Mouse (Mus musculus) heart, embryonic 10.5 days (tissue): ENCODE data around the gene Efl1. TPM values are rescaled to one million over a fixed set of nuclear protein-coding genes. Genes with fewer than 3 reads are reported as not detected.

ENCODE experiments used
- DNase-seq: peaks from one replicate; pipeline ENCODE4 v3.0.0-alpha.2; 2017; ENCODE audit warnings: low spot score
- H3K27ac ChIP-seq: fragments of 300-500 bp; sonication (generic); 2 replicates; pipeline ENCODE4 v1.5.1; 2016; ENCODE audit warnings: mild to moderate bottlenecking
- H3K27me3 ChIP-seq: fragments of 300-500 bp; sonication (generic); 2 replicates; pipeline ENCODE4 v1.6.1; 2016; ENCODE audit warnings: mild to moderate bottlenecking; ENCODE audit not compliant: poor library complexity, insufficient read depth, severe bottlenecking
- H3K36me3 ChIP-seq: fragments of 300-500 bp; sonication (generic); 2 replicates; pipeline ENCODE4 v1.6.1; 2016; ENCODE audit warnings: mild to moderate bottlenecking, moderate library complexity
- H3K4me1 ChIP-seq: fragments of 300-500 bp; sonication (generic); 2 replicates; pipeline ENCODE4 v1.6.1; 2016; ENCODE audit warnings: mild to moderate bottlenecking
- H3K4me3 ChIP-seq: fragments of 300-500 bp; sonication (generic); 2 replicates; pipeline ENCODE4 v1.5.1; 2016; ENCODE audit warnings: mild to moderate bottlenecking, moderate library complexity
- H3K9me3 ChIP-seq: fragments of 300-500 bp; sonication (generic); 2 replicates; pipeline ENCODE4 v1.6.1; 2016; ENCODE audit warnings: mild to moderate bottlenecking, moderate library complexity
- WGBS: fragments of 180-500 bp; shearing (Covaris S2); methylation state at CpG from one replicate; pipeline ENCODE4 v1.1.7; 2016; 5-methylcytosine and 5-hydroxymethylcytosine counted together
- polyA plus RNA-seq: library from polyadenylated mRNA; unstranded; fragments of >200 nt; fragmentation: Nextera tagmentation; extraction: Ambion mirVana; gene quantifications from 2 replicates; pipeline ENCODE4 v1.2.1, GENCODE M21; 2016

The Efl1 gene
- polyA plus RNA-seq, 1 experiment from 2014 or later: 18.5 TPM

DNA sequence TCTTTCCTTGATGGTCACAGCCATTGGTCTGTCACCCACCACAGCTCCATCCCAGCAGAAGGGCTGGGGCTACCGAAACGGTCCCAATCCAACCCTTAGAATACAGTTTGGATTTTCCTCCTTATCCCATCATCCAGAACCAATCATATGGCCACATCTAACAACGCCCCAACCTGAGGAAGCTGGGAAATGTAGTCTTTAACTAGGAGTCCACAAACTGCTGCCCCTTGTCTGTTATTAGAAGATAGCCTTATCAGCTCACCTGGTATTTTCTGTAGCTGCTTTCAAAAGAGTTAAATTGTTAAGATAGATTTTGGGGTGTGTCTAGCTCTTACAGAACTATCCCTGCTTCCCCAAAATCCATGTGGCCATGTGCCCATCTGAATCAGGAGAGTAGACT lies 126.7 kb downstream of the Efl1 start:
- H3K27me3 ChIP-seq: no peaks in the 10 kb centered on the region
- 0 out of 2 replicates have a peak, but pooled peaks cover 13% of the 10 kb centered on the region for H3K36me3 ChIP-seq
- H3K4me1 ChIP-seq: peaks cover 10% of the 10 kb centered on the region
- peak; percentile 20 for DNase-seq
- no peak overlapping the region for H3K27ac ChIP-seq
- peaks cover 4% of the 10 kb centered on the region for H3K9me3 ChIP-seq
- no peak overlapping the region for H3K4me3 ChIP-seq
- WGBS: 90% methylated on average over 3 of the region's 3 CpGs

GRCm38 (mm10) chr7:82783071-82783470 lies 134.7 kb downstream of the Efl1 start:
- H3K9me3 ChIP-seq: no peaks in the 10 kb centered on the region
- no peaks in the 10 kb centered on the region for H3K27me3 ChIP-seq
- peak; percentile 27 for DNase-seq
- H3K27ac ChIP-seq: no peak overlapping the region
- no peak overlapping the region for H3K4me3 ChIP-seq
- H3K4me1 ChIP-seq: peaks cover 7% of the 10 kb centered on the region; the same call in 1 of the 2 replicates
- 78% methylated on average over 2 of the region's 2 CpGs for WGBS
- 0 out of 2 replicates have a peak, but pooled peaks cover 4% of the 10 kb centered on the region for H3K36me3 ChIP-seq

DNA sequence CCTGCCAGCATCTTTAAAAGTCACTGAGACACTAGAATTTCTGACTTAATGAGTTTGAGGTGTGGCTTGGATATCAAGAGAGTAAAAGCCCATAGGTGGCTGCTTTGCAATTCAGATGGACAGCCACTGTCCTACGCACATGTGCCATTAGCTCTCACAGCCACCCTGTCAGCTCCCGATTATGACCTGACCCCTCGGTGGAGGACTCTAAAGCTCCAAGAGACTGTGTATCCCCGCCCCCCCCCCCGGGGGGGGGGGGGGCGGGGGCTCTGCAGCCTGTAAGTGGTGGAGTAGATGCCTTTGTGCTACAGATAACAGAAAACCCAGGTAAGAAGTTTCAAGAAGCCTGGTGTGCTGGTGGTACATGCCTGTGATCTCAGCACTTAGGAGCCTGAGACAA lies 135.3 kb downstream of the Efl1 start:
- no peaks in the 10 kb centered on the region for H3K27me3 ChIP-seq
- no peaks in the 10 kb centered on the region for H3K9me3 ChIP-seq
- H3K4me3 ChIP-seq: no peak overlapping the region
- no peak overlapping the region for H3K27ac ChIP-seq
- 51% methylated on average over 5 of the region's 6 CpGs for WGBS
- H3K4me1 ChIP-seq: peaks cover 14% of the 10 kb centered on the region; the same call in 1 of the 2 replicates
- no peak for DNase-seq
- H3K36me3 ChIP-seq: 0 out of 2 replicates have a peak, but pooled peaks cover 4% of the 10 kb centered on the region

DNA sequence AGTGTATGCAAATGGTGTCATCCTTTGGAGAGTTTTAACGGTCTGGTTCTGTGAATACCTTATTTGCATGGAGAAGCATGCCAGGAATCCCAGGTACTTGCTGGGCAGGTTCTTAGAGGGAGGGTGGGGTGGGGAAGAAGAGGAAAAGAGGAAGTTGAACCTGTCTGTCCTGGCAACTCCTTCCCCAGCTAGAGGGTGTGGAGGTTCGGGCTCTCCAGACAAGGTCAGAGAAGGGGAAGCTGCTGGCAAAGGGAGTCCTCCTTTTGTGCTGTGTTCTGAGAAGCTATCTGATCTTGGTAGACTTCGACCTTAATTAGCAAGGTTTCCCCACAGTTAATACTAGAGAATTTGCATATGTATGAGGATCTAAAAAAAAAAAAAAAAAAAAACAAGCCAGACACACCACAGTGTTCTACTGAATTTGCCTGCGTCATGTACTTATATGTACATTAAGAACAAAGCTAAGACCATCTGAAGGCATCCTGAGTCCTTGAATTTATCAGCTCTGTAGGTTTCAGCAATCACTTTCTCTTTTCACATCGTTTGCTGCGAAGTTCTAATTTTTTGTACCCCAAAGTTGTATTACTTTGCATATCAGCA lies 137.0 kb downstream of the Efl1 start:
- 65% methylated on average over 6 of the region's 6 CpGs for WGBS
- no peak overlapping the region for H3K27ac ChIP-seq

DNA sequence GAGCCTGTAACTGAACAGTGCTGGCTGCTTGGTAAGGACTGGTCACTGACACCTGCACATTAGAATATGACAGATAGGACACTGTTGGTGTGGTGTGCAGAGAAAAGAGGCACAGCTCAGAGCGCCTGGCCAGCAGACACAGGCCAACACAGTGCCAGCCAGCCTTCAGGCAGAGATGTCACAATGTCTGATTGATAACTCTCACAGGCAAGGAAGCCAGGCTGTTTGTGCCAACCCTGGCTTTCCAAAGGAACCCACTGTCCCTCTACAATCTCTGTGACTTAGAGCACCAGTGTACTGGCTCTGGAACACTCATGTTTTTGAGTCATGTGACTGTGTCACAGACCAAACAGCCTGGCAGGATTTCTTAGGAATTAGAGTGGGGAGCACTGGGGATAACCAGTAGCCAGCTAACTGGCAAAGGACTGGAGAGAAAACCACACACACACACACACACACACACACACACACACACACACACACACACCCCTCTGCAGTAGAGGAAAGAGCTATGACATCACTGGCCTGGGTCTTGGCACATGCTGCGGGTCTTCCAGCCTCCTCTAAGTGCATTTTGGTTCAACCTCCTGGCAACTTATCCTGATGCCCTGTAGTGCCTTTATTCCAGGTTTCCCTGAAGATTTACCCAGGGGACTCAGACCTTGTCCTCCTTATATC lies 137.7 kb downstream of the Efl1 start:
- Histone ChIP-seq H3K9me3 (no peaks in the 10 kb centered on the region), H3K27me3 (no peaks in the 10 kb centered on the region), H3K4me3 (no peak overlapping the region), H3K27ac (peak overlapping the region; percentile 22; the same call in 1 of the 2 replicates), H3K4me1 (peaks cover 15% of the 10 kb centered on the region; the same call in 1 of the 2 replicates), H3K36me3 (no peaks in the 10 kb centered on the region)
- 77% methylated on average over 2 of the region's 2 CpGs for WGBS
- DNase-seq: no peak

More for the DNA sequence above, 137.0 kb downstream of the Efl1 start:
- Histone ChIP-seq H3K27me3 (no peaks in the 10 kb centered on the region), H3K36me3 (no peaks in the 10 kb centered on the region), H3K4me1 (peaks cover 15% of the 10 kb centered on the region; the same call in 1 of the 2 replicates), H3K9me3 (no peaks in the 10 kb centered on the region), H3K4me3 (no peak overlapping the region)
- no peak for DNase-seq

- H3K27ac ChIP-seq: no peak overlapping the region
Observed at GRCm38 (mm10) chr7:82792644-82793043, 144.2 kb downstream of the Efl1 start.

DNA sequence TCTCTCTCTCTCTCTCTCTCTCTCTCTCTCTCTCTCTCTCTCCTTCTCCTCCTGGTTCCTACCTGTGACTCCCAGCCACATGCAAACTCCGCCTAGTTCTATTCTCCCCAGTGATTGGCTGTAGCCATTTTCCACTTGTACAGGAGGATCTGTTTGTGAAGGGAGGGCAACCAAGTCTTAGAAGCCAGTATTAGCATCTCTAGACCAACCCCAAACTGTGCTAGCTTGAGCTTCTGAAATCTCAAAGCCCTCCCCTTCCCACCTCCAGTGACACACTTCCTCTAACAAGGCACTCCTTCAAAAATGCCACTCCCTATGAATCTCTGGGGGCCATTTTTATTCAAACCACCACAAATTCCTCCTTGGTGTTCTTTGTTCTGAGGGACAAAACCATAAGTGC lies 144.7 kb downstream of the Efl1 start:
- no peak for DNase-seq
- H3K4me3 ChIP-seq: no peak overlapping the region
- H3K9me3 ChIP-seq: no peaks in the 10 kb centered on the region
- 67% methylated on average over 1 of the region's 1 CpGs for WGBS
- H3K27ac ChIP-seq: no peak overlapping the region
- H3K4me1 ChIP-seq: peaks cover 22% of the 10 kb centered on the region
- H3K36me3 ChIP-seq: no peaks in the 10 kb centered on the region
- H3K27me3 ChIP-seq: no peaks in the 10 kb centered on the region

More at GRCm38 (mm10) chr7:82792644-82793043, 144.2 kb downstream of the Efl1 start:
- H3K9me3 ChIP-seq: no peaks in the 10 kb centered on the region
- peaks cover 23% of the 10 kb centered on the region for H3K4me1 ChIP-seq
- 50% methylated on average over 2 of the region's 2 CpGs for WGBS
- DNase-seq: no peak
- H3K36me3 ChIP-seq: no peaks in the 10 kb centered on the region
- H3K4me3 ChIP-seq: no peak overlapping the region
- H3K27me3 ChIP-seq: no peaks in the 10 kb centered on the region

- Histone ChIP-seq H3K36me3 (no peaks in the 10 kb centered on the region), H3K9me3 (no peaks in the 10 kb centered on the region), H3K4me3 (no peak overlapping the region), H3K27me3 (no peaks in the 10 kb centered on the region), H3K27ac (no peak overlapping the region), H3K4me1 (peaks cover 15% of the 10 kb centered on the region)
- 29% methylated on average over 1 of the region's 1 CpGs for WGBS
- no peak for DNase-seq
Observed at GRCm38 (mm10) chr7:82794542-82794941, 146.1 kb downstream of the Efl1 start.

DNA sequence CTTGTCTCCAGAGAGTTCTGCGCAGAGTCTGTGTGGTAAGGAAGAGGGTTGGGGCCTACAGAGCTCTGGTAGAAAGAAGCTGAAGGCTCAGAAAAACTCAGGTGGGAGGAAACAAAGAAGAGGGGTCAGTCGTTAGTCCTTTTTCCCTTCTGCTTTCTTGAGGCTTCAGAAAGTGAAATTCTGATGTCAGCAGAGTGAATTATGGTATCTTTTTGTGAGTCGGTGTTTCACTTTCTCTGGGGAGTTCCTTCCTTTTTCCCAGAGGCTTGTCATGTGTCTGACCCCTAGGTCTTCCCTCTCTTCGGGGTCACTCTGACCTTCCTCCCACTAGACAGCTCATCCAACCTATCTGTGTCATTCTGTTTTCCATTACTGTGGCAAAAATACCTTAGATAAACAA lies 153.8 kb downstream of the Efl1 start:
- Histone ChIP-seq H3K36me3 (no peaks in the 10 kb centered on the region), H3K4me1 (no peaks in the 10 kb centered on the region), H3K4me3 (no peak overlapping the region), H3K27me3 (no peaks in the 10 kb centered on the region), H3K27ac (no peak overlapping the region), H3K9me3 (no peaks in the 10 kb centered on the region)
- DNase-seq: no peak
- 72% methylated on average over 4 of the region's 4 CpGs for WGBS

DNA sequence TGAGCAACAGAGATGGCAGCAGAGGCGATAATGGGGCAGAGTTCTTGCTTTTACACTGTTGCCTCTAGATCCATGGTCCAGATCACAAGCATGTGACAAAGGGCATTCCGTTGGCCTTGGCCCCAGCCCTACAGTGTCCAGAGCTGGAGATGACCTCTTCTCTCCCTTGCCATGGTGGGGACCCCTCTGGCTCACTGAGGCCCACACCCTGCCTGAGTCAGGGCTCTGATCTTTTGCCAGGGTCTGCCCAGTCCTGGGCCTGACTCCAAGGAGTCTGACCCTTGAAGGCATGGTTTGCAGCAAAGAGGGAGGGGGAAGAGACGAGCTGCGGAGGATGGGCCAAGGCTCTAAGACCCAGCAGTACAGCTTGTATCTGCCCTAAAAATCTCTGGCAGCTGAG lies 159.8 kb downstream of the Efl1 start:
- DNase-seq: no peak
- WGBS: 82% methylated on average over 4 of the region's 4 CpGs
- H3K36me3 ChIP-seq: no peaks in the 10 kb centered on the region

GRCm38 (mm10) chr7:82809126-82809525 lies 160.7 kb downstream of the Efl1 start:
- H3K9me3 ChIP-seq: no peaks in the 10 kb centered on the region
- no peak overlapping the region for H3K4me3 ChIP-seq
- DNase-seq: no peak
- H3K4me1 ChIP-seq: peaks cover 10% of the 10 kb centered on the region
- no peak overlapping the region for H3K27ac ChIP-seq
- peaks cover 6% of the 10 kb centered on the region; the same call in 1 of the 2 replicates for H3K27me3 ChIP-seq
- no peaks in the 10 kb centered on the region for H3K36me3 ChIP-seq
- 54% methylated on average over 5 of the region's 5 CpGs for WGBS

More for the DNA sequence above, 159.8 kb downstream of the Efl1 start:
- H3K4me1 ChIP-seq: peaks cover 10% of the 10 kb centered on the region
- H3K27ac ChIP-seq: no peak overlapping the region
- no peaks in the 10 kb centered on the region for H3K9me3 ChIP-seq
- H3K27me3 ChIP-seq: peaks cover 6% of the 10 kb centered on the region; the same call in 1 of the 2 replicates
- no peak overlapping the region for H3K4me3 ChIP-seq

DNA sequence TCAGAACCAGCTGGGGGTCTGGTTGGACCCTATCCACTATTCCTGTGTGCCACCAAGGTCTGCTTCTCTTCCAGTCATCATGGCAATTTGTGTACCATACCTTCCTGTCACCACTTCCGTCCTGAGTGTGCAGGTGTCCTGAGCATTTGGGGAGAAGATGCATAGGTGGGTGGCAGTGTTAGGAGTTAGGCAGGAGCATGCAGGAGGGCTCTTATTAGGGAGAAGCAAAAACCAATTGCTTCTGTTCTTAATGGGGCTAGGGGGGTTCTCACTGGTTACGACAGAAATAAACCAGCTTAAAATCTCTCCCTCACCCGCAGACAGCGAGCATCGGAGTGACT lies 162.4 kb downstream of the Efl1 start:
- H3K27me3 ChIP-seq: peaks cover 6% of the 10 kb centered on the region; the same call in 1 of the 2 replicates
- DNase-seq: no peak
- 50% methylated on average over 5 of the region's 5 CpGs for WGBS

DNA sequence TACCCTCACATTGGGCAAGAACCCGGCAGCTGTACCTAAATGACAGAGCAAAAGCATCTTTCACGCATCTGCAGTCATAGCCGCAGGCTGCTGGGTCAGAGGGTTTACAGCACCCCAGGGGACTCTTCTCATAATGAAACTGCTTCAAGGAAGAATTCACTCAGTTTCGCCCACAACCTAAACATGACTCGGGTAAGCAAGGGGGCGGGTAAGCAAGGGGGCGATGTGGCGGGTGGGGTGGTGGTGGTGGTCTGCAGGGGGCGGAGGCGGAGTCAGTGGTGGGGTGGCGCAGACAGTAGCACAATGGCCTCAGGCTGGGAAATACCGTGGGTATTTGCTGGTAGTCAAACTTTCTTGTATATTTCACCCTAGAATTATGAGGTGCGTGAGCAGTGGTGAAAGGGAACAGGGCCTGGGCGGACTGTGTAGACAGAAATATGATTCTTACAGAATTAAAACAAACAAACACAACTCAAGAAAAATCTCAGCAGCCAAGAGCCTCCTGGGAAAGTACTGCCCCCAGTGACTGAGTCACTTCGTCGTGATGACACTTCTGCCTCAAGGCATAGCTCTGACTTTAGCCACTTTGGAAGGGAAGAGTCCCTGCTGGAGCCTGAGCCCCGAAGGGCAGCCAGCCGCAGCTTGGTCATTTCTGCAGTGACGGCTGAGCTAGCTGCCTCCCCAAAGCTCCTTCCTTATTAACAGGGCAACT lies 162.9 kb downstream of the Efl1 start:
- H3K27ac ChIP-seq: no peak overlapping the region
- DNase-seq: peak; percentile 52
- peak overlapping the region; percentile 32 for H3K4me3 ChIP-seq
- H3K27me3 ChIP-seq: peaks cover 6% of the 10 kb centered on the region; the same call in 1 of the 2 replicates
- peaks cover 10% of the 10 kb centered on the region for H3K4me1 ChIP-seq
- no peaks in the 10 kb centered on the region for H3K9me3 ChIP-seq
- WGBS: 33% methylated on average over 19 of the region's 19 CpGs
- H3K36me3 ChIP-seq: no peaks in the 10 kb centered on the region

More for the DNA sequence above, 162.4 kb downstream of the Efl1 start:
- Histone ChIP-seq H3K36me3 (no peaks in the 10 kb centered on the region), H3K27ac (no peak overlapping the region), H3K4me1 (peaks cover 10% of the 10 kb centered on the region), H3K4me3 (no peak overlapping the region), H3K9me3 (no peaks in the 10 kb centered on the region)
